Mouse (Mus musculus) lung, embryonic 14.5 days (tissue): ENCODE data around the gene Srsf10. TPM values are rescaled to one million over a fixed set of nuclear protein-coding genes. Genes with fewer than 3 reads are reported as not detected.
A peak's percentile ranks its signal among the peaks of the same experiment; 100 is the strongest.

Experiments
- ATAC-seq: fragments of 200-750 bp; cut with Nextera tagmentation; 2 replicates; pipeline ENCODE4 v1.8.0; 2017; ENCODE audit warnings: mild to moderate bottlenecking, moderate TSS enrichment, moderate library complexity; ENCODE audit not compliant: insufficient read depth
- DNase-seq: peaks from one replicate; pipeline ENCODE4 v3.0.0-alpha.2; 2015
- H3K27ac ChIP-seq: fragments of 300-500 bp; sonication (generic); 2 replicates; pipeline ENCODE4 v1.5.1; 2014; ENCODE audit warnings: low read depth, mild to moderate bottlenecking, moderate library complexity
- H3K27me3 ChIP-seq: fragments of 300-500 bp; sonication (generic); 2 replicates; pipeline ENCODE4 v1.6.1; 2014; ENCODE audit warnings: low read length, control low read depth; ENCODE audit not compliant: insufficient read depth
- H3K36me3 ChIP-seq: fragments of 300-500 bp; sonication (generic); 2 replicates; pipeline ENCODE4 v1.6.1; 2014; ENCODE audit warnings: control low read depth; ENCODE audit not compliant: insufficient read depth
- H3K4me1 ChIP-seq: fragments of 300-500 bp; sonication (generic); 2 replicates; pipeline ENCODE4 v1.6.1; 2014; ENCODE audit warnings: antibody characterized with exemption, control low read depth; ENCODE audit not compliant: insufficient read depth
- H3K4me2 ChIP-seq: fragments of 300-500 bp; sonication (generic); 2 replicates; pipeline ENCODE4 v1.6.1; 2014; ENCODE audit warnings: mild to moderate bottlenecking
- H3K4me3 ChIP-seq: fragments of 300-500 bp; sonication (generic); 2 replicates; pipeline ENCODE4 v1.5.1; 2014; ENCODE audit warnings: low read depth, low read length
- H3K9ac ChIP-seq: fragments of 300-500 bp; sonication (generic); 2 replicates; pipeline ENCODE4 v1.6.1; 2014
- H3K9me3 ChIP-seq: fragments of 300-500 bp; sonication (generic); 2 replicates; pipeline ENCODE4 v1.6.1; 2016; ENCODE audit warnings: low read depth, low read length, control low read depth
- CTCF ChIP-seq: IDR thresholded peaks from 2 replicates; pipeline ENCODE4 v1.5.1; 2016; ENCODE audit warnings: antibody characterized with exemption, low read depth
- WGBS: fragments of 180-500 bp; shearing (Covaris S2); extraction: QIAGEN DNeasy Blood & Tissue Kit; methylation state at CpG from one replicate; pipeline ENCODE4 v1.1.7; 2014; 5-methylcytosine and 5-hydroxymethylcytosine counted together
- polyA plus RNA-seq: library from polyadenylated mRNA; unstranded; fragments of >200 nt; fragmentation: Nextera tagmentation; extraction: Ambion mirVana; gene quantifications from 2 replicates; pipeline ENCODE4 v1.2.1, GENCODE M21; 2014

Srsf10 gene
- 322 and 336 TPM in 2 replicates for polyA plus RNA-seq

- Histone ChIP-seq H3K27ac (peak within 1 kb of the TSS; percentile 100), H3K4me1 (peaks cover 15% of the 10 kb centered on the region), H3K27me3 (no peaks in the 10 kb centered on the region), H3K4me3 (peak within 1 kb of the TSS; percentile 91), H3K9ac (peak within 1 kb of the TSS; percentile 98), H3K4me2 (peak within 1 kb of the TSS; percentile 91), H3K9me3 (no peaks in the 10 kb centered on the region), H3K36me3 (peaks cover 21% of the 10 kb centered on the region)
- no peak for TF ChIP-seq CTCF
- DNase-seq (peak; percentile 100), ATAC-seq (peak; percentile 96)
- WGBS = under 1% methylated on average over 67 of the region's 67 CpGs
These were observed at the start of gene Srsf10 for GRCm38 (mm10) chr4:135855536-135856222. Srsf10 (plus strand) TSS chr4:135855747.

DNA sequence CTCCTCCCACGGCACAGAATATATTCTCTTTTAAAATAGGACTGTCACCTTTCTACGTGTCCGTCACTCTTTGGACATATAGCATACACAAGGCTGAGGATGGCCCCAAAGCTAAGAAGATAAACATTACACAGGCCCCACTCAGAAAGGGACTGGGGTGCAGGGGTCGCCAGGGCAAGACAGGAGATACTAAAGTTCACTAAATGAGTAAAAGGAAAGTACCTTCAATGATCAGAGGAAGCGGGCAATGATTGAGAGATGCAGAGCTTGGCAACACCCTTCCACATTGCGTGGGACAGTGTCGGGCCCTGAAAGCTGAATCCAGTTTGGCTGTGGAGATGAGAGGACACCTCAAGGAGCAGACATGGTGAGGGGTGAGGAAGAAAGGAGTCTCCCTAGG, 40.7 kb upstream of the Srsf10 start:
- no peaks in the 10 kb centered on the region for H3K4me1 ChIP-seq
- H3K27ac ChIP-seq = no peak overlapping the region
- H3K4me2 ChIP-seq = no peak overlapping the region
- 71% methylated on average over 7 of the region's 7 CpGs for whole genome bisulfite sequencing
- DNase-seq (no peak), ATAC-seq (no peak)
- no peaks in the 10 kb centered on the region for H3K27me3 ChIP-seq
- no peak for TF ChIP-seq CTCF
- no peak overlapping the region for H3K4me3 ChIP-seq
- H3K36me3 ChIP-seq = no peaks in the 10 kb centered on the region
- peaks cover 4% of the 10 kb centered on the region; the same call in 1 of the 2 replicates for H3K9me3 ChIP-seq
- no peak overlapping the region for H3K9ac ChIP-seq

- H3K4me3 ChIP-seq = no peak overlapping the region
- H3K4me2 ChIP-seq = no peak overlapping the region
- H3K9me3 ChIP-seq = peaks cover 4% of the 10 kb centered on the region; the same call in 1 of the 2 replicates
- DNase-seq (peak; percentile 79), ATAC-seq (no peak)
- H3K27me3 ChIP-seq = no peaks in the 10 kb centered on the region
- peak; percentile 75 for TF ChIP-seq CTCF
- no peak overlapping the region for H3K27ac ChIP-seq
- no peak overlapping the region for H3K9ac ChIP-seq
- no peaks in the 10 kb centered on the region for H3K4me1 ChIP-seq
- WGBS = 37% methylated on average over 12 of the region's 12 CpGs
- H3K36me3 ChIP-seq = no peaks in the 10 kb centered on the region
These were observed 38.5 kb upstream of the Srsf10 start for GRCm38 (mm10) chr4:135816905-135817622.

DNA sequence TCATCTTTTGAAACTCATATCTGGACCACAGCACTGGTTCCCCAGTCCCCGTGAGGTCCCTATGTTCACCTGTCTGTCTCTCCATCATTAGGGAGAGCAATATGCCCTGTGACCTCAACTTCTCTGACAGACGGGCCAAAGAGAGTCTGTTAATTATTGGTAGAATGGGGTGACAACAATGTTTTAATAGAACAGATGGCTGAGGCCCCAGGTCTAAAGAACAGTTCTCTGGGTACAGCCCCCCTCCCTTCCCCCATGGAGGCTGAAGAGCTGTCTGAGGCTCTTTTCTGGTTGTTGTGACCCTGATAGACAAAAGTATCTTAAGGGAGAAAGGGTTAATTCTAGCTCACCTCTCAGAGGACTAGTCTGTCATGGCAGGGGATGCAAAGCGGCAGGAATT, 37.2 kb upstream of the Srsf10 start:
- 72% methylated on average over 3 of the region's 3 CpGs for WGBS
- no peak for DNase-seq
- Histone ChIP-seq H3K9ac (no peak overlapping the region), H3K4me1 (no peaks in the 10 kb centered on the region), H3K4me3 (no peak overlapping the region), H3K27ac (no peak overlapping the region), H3K9me3 (no peaks in the 10 kb centered on the region), H3K36me3 (no peaks in the 10 kb centered on the region), H3K27me3 (no peaks in the 10 kb centered on the region), H3K4me2 (no peak overlapping the region)
- TF ChIP-seq CTCF = no peak
- no peak for ATAC-seq

GRCm38 (mm10) chr4:135819826-135820526, 35.6 kb upstream of the Srsf10 start:
- no peaks in the 10 kb centered on the region for H3K9me3 ChIP-seq
- H3K27ac ChIP-seq = peak overlapping the region; percentile 19; the same call in 1 of the 2 replicates
- H3K4me3 ChIP-seq = no peak overlapping the region
- ATAC-seq = no peak
- no peaks in the 10 kb centered on the region for H3K27me3 ChIP-seq
- H3K4me2 ChIP-seq = no peak overlapping the region
- no peak for TF ChIP-seq CTCF
- 45% methylated on average over 17 of the region's 17 CpGs for WGBS
- no peaks in the 10 kb centered on the region for H3K36me3 ChIP-seq
- no peak overlapping the region for H3K9ac ChIP-seq
- no peaks in the 10 kb centered on the region for H3K4me1 ChIP-seq
- peak; percentile 45 for DNase-seq

DNA sequence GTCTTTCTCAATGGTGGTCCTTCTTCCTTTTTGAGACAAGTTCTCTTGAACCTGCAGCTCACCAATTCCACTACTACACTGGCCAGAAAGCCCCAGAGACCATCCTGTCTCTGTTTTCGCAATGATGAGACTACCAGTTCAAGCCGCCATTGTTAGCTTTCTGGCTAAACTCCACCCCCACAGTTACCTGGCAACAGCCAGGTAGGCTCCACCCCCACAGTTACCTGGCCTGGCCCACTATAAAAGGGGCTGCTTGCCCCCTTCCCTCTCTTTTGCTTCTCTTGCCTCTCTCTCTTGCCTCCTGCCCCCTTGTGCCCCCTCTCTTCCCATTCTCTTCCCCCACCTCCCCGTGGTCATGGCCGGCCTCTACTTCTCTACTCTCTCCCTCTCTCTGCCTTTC, 33.8 kb upstream of the Srsf10 start:
- Histone ChIP-seq H3K4me2 (no peak overlapping the region), H3K9ac (no peak overlapping the region), H3K9me3 (no peaks in the 10 kb centered on the region), H3K4me3 (no peak overlapping the region), H3K27me3 (no peaks in the 10 kb centered on the region), H3K4me1 (no peaks in the 10 kb centered on the region), H3K36me3 (no peaks in the 10 kb centered on the region), H3K27ac (no peak overlapping the region)
- ATAC-seq = no peak
- WGBS = 79% methylated on average over 4 of the region's 4 CpGs
- no peak for DNase-seq
- TF ChIP-seq CTCF = no peak

DNA sequence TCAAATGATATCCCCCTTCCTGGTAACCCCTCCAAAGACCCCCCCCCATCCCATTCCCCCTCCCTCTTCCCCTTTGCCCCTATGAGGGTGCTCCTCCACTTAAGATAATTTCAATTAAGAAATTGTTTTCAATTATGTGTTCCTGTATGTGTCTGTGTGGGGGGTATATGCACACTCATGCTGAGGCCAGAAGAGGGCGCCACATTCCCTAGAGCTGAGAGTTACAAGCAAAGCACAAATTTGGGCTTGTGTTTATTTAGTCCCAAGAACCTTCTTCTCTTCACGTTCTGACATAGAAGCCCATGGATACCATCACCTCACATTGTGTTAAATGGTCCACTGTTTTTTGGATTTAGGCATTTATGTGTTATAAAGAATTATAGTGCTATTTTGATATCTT, 32.2 kb upstream of the Srsf10 start:
- H3K27me3 ChIP-seq = no peaks in the 10 kb centered on the region
- no peaks in the 10 kb centered on the region for H3K9me3 ChIP-seq
- no peak overlapping the region for H3K9ac ChIP-seq
- DNase-seq = peak; percentile 60
- WGBS = 60% methylated on average over 2 of the region's 2 CpGs
- H3K27ac ChIP-seq = no peak overlapping the region
- no peak for ATAC-seq
- H3K4me3 ChIP-seq = no peak overlapping the region
- H3K36me3 ChIP-seq = no peaks in the 10 kb centered on the region
- no peak overlapping the region for H3K4me2 ChIP-seq
- H3K4me1 ChIP-seq = no peaks in the 10 kb centered on the region
- TF ChIP-seq CTCF = peak; percentile 61
